Mouse (Mus musculus) adrenal gland, postnatal 4 days (tissue): ENCODE results near the gene Hist2h2ac. TPM values are rescaled to one million over a fixed set of nuclear protein-coding genes. Genes with fewer than 3 reads are reported as not detected.
"Not testable (repeated sequence)": the region's sequence is repeated elsewhere in the genome, so short reads cannot be mapped to it uniquely, and the experiment has no call there.

ENCODE experiments used
- DNase-seq, 2 experiments: peaks; one replicate each; pipeline ENCODE4 v3.0.0; 2021 to 2022; ENCODE audit warnings: low spot score in 2 of 2, mixed read lengths in 2 of 2
- microRNA-seq: library from miRNA; unstranded; fragments of <30 nt; microRNA quantifications from one replicate; pipeline ENCODE4 v1.2.0, GENCODE M21; 2021
- total RNA-seq, 2 experiments: library from RNA; stranded (reverse); gene quantifications; 2 replicates each; pipeline ENCODE4 v1.2.3; 2021

Hist2h2ac gene
- total RNA-seq, 2 experiments from 2014 or later: 211 to 243 TPM

DNA sequence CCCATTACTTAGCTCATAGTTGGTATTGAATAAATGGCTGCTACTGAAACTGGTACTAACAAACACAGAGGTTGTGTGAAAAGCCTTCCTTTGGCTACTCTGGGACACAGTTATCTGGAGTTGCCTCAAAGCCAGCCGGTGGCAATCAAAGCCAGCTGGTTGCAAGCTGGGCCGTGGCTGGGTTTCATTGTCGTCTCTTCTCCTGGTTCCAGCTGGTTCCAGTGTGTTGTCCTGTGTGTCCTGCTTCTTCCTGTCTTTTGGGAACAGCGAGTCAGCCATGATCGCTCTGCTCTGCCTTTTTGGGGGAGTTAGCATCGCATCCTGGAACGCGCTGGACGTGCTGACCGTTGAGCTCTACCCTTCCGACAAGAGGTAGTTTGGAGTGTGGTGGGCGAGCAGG is 27.7 kb downstream of the Hist2h2ac start:
- no peak for DNase-seq

DNA sequence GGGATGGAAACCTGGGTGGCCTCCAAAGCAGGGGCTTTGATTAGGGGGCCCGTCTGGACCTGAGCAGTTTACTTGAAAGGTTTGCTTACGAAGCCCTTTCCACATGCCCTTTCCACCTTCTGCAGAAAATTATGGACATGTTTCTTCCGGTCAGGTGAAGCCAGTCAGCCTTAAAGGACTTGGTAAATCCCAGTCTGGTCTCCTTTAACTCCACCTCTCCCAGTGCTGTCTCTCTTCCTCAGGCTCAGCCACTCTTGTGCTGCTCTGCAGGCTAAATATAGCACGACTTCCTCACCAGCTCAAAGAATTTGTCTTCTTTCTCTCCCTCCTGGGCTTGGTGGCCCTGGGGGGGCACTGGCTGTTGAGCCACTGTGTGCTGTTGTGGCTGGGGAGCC is 38.3 kb downstream of the Hist2h2ac start:
- no peak for DNase-seq

DNA sequence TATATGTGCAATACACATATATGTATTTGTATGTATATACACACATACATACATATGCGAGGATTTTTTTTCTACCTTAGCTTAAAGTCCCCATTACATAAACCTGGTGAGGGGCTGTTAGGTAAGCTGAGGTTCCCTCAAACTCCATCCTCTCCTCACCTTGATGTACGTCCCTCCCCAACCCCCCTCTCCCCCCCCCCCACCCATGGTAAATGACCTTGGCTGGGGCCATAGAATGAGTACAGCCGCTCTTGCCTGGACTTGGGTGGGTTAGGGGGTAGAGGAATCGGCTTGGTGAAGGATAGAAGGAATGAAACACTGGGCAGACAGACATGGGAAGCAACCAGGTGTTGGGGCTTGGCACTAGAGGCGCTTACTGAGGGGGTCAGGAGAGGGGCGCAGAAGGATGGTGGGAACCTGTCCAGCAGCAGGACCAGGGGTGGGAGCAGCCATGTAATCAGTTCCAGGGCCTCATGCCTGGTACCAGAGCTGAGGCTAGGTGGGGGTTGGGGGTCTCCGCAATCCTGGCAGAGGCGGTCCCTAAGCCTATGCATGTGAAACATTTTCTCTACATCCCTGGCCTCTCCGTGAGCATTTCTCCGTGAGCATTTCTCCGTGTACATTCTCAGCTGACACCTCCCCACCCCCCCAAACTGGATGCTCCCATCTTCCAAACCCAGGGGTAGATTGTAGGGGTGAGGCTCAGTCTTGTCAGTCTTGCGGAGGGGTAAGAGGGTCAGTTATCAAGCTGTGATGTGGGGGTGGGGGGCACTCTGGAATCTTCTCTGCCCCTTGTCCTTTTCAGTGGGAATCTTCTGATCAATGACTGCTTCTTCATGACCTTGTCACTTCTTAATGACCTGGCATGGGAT is 38.9 kb downstream of the Hist2h2ac start:
- DNase-seq: no peak

DNA sequence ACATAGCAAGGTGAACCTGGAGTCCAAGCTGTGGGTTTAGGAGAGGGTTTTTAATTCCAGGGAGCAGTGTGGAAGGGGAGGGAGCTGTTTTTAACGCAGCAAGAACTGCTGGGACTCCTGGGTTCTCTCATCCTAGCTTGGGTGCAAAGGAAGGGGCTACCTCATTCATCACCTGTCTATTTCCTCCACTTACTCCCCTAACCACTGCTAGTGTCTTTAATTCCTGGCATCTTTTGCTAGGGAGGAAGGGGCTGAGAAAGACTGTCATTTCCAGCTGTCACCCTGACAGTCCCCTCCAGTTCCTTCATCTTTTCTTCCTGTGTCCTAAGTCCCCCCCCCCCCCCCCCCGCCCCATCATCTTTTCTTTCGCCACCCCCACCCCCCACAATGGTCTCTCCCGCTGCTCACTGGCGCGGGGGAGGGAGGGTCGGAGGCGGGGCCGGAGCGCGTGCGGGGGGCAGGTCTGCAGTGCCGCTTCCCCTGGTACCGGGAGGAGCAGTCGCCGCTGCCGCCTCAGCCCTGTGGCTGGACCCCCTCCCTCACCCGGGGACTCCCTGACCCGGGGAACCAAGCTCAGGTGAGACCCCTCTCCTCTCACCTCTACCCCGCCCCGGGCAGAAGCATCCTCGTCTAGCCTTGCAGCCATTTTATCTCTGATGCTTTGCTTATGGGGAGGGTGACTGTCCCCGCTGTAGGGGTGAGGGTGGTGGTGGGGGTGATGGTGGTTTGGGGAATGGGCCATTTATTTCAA is 39.8 kb downstream of the Hist2h2ac start, which contains the start of gene Sv2a:
Gene Sv2a, plus strand, starts transcription at position 425 of the 751 bp plus-strand sequence.
- no peak for DNase-seq

DNA sequence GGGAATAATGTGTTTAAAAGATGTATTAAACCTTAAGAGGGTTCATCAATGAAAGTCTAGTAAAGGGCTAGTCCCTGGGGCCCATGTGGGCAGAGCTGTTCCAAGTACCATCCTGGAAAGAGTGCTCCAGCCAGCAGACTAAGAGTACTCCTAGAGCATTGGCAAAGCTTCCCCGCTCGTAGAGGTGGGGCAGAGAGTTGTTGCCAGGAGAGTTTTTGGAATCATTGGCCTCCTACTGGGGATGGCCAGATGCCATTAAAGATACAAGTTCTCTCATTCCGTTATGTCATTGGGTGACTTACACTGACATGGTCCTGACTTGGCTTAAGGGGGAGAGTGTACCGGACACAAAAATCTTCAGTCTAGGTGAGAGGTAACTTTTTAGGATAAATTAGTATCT is 41.1 kb downstream of the Hist2h2ac start:
- no peak for DNase-seq

DNA sequence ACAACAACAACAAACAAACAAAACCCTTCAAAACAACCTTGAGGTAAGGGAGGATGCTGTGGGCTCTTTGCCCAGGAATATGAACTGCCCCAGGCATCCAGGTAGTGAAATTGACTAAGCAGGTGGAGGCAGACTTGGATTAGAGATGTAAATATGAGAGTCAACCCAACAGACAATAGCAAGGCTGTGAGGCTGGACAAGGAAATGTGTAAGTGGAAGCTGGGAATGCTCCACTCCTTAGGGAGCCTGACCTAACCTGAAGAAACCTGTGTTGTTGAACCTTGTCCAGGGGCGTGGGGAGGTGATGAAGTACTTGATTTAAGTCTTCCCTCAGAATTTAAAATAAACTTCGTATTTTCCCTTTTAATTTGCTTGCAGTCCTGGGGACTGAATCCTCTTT is 41.8 kb downstream of the Hist2h2ac start:
- DNase-seq: no peak

DNA sequence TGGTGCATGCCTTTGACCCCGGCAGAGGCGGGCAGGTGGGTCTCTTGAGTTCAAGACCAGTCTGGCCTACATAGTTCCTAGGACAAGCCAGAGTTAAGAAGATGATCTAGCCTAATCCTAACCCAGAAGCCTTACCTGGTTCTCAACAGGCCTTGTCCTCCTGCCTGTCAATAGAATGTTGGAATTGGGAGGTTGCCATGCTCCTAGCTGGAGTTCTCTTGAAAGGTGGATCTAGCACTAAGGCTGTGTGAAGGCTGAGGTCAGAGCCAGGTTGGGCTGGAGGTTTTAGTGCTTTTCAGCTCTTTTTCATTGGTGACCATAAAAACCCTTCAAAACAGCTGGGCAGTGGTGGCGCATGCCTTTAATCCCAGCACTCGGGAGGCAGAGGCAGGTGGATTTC is 42.3 kb downstream of the Hist2h2ac start:
- no peak for DNase-seq

DNA sequence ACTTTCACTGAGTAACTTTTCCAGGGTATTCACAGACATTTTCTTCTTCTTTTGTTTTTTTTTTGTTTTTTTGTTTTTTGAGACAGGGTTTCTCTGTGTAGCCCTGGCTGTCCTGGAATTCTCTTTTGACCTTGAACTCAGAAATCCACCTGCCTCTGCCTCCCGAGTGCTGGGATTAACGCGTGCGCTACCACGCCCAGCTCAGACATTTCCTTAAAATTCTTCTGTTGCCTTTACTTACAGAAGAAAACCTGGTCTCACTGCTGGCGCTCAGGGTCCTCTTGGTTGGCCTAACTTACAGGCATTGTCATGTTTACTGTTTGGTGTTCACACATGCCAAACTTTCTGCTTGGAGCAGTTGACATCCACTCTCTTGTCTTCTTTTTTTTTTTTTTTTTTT is 45.4 kb downstream of the Hist2h2ac start:
- no peak for DNase-seq

DNA sequence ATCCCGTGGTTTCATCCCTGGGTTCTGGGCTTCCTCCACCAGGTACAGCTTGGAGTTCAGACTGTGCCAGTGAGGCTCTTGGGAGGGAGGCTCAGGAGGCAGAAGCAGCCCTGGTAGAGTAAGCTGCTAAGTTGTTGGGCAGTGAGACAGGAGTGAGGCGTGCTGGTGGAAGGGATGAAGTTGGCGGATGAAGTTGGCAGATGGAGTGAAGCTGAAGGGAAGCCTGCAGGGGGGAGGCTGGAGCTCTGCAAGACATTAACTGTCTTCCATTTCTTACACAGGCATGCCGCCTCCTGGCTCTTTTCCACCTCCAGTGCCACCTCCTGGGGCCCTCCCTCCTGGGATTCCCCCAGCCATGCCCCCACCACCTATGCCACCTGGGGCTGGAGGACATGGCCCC is 46.6 kb downstream of the Hist2h2ac start:
- not testable (repeated sequence) for DNase-seq

DNA sequence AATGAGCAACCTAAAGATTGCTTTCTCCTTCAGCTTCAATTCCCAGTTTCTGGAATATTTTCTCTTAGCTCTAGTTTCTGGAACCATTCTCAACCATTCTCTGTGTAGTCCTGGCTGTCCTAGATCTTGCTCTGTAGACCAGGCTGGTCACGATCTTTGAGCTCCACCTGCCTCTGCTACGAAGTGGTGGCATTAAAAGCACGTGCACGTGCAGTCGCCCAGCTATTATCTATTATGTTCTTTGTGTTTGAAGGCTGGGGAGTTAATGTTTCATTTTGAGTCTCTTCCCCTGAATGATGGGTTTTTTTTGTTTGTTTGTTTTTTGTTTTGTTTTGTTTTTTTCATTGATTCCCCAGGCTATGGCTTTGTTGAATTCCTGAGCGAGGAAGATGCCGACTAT is 47.5 kb downstream of the Hist2h2ac start:
- DNase-seq: no peak

DNA sequence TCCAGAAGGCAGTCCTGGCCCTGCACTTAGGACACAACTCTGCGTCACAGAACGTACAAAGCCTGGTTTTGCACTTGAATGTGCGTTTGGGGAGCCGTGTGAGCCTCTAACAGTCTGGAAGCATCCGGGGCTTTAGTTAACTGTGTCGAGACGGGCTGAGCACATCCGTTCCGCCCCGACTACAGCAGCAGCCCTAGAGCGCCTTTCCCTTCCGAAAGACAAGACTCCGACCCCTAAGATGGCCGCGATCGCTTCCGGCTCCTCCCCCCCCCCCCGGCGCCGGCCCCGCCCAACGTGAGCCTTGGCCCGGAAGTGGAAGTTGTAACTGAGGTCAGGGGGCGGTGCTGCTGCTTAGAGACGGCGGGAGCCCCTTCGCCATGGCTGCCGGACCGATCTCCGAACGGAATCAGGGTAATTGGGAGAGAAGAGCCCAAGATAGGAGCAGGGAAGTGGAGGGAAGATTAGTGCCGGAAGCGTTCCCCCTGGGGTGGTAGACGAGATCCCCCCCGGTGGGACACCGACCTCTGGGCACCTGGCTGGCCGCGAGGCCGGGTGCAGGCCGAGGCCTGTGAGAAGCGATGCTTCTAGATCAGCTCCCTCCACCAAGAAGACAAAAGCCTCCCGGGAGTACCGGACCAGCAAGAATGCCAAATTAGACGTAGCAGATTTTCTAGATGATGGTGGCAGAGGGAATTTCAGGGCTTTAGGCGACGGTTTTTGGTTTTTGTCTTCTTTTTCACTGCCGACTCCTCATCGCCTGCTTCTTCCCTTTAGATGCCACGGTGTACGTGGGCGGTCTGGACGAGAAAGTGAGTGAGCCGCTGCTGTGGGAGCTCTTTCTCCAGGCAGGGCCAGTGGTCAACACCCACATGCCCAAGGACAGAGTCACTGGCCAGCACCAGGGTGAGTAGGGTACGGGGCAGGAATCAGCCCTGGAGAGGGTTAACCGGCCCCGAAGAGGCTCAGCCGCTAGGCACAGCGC is 48.2 kb downstream of the Hist2h2ac start, which contains the start of gene Sf3b4:
Gene Sf3b4, plus strand, starts transcription at position 136 of the 982 bp plus-strand sequence.
- peak; percentile 66 to 76 for DNase-seq

DNA sequence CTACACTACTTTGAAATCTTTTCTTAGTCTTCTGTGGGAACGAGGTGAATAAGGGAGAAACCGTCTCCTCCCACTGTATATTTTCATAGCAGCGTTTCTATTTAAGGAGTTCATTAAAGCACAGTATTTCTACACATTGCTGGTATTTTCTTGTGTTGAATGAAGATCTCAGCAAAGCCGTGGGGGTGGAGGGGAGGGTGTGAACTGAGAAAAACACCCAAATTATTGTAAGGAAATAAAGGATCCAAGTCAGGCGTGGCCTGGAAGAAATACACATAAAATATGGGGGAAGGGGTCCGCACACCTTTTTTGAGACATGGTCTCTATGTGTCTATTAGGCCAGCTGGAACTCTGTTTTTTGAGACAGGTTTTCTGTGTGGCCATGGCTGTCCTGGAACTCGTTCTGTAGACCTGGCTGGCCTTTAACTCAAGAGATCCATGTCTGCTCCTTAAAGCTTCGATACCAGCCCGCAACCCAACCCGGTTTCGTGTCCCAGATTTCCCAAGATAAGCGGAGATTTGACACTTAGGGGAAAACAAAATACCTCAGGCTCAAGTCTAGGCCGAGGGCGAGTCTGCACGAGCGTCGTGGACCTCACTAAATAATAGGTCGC is 49.0 kb downstream of the Hist2h2ac start:
- no peak for DNase-seq

DNA sequence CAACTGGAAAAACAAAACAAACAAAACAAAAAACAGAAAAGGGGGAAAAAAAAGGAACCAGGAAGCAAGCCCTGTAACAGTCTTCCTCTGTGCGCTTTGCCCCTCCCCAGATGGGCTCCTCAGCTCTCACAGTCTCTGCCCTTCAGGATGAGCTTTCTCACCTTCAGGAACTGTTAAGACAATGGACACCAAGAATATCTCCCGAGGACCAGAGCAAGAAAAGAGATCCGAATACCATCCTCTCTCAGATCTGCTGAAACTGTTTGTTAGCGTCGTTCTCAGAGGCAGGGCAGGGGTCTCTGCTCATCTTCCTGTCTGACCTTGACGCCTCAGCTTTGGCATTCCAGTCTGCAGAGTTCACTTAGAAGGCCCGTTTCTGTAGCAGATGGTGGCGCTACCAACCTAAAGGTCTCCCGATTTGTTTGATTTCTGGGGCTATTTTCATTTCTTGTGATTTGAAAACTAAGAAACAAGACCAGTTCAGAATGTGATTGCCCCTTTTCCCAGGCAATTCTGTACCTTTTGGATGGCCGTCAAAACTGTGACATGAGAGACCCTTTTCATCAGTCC is 49.6 kb downstream of the Hist2h2ac start:
- no peak for DNase-seq

Small RNAs within 50 kb of the gene (microRNA-seq; reads per million reads assigned to microRNA genes)
- gene Gm44492 (not detected), gene Gm47311 (not detected), gene Gm47313 (not detected)

Other genes with a start within 250 kb of the Hist2h2ac start
- gene Plekho1, start 224.9 kb downstream of the Hist2h2ac start, total RNA-seq: 10 to 100 TPM; 38.5 to 41.6 TPM
- 10 to 100 TPM; 32.9 to 39.4 TPM for gene Vps45, start 162.4 kb downstream of the Hist2h2ac start, total RNA-seq
- 10 to 100 TPM; 35.4 to 43.6 TPM for gene Otud7b, start 116.4 kb downstream of the Hist2h2ac start, total RNA-seq
- gene Mtmr11, start 58.9 kb downstream of the Hist2h2ac start, total RNA-seq: 10 to 100 TPM; 15.0 to 22.2 TPM
- 10 to 100 TPM; 68.9 to 76.8 TPM for gene Sf3b4, start 48.5 kb downstream of the Hist2h2ac start, total RNA-seq
- 10 to 100 TPM; 18.1 to 24.7 TPM for gene Sv2a, start 39.7 kb downstream of the Hist2h2ac start, total RNA-seq
- 10 to 100 TPM; 30.6 to 33.1 TPM for gene Bola1, start 1.2 kb downstream of the Hist2h2ac start, total RNA-seq
- 10 to 100 TPM; 27.8 to 28.5 TPM for gene Hist2h2ab, start 1.0 kb downstream of the Hist2h2ac start, total RNA-seq
- gene Hist2h2be, start 239 bp upstream of the Hist2h2ac start, total RNA-seq: 10 to 100 TPM; 12.4 to 13.7 TPM
- 100 to 1,000 TPM; 197 to 262 TPM for gene Hist2h3c2, start 18.2 kb upstream of the Hist2h2ac start, total RNA-seq
- gene Hist2h2aa2, start 19.4 kb upstream of the Hist2h2ac start, total RNA-seq: 1,000 to 10,000 TPM; 1,421 to 1,566 TPM
- gene Hist2h2aa1, start 24.6 kb upstream of the Hist2h2ac start, total RNA-seq: 10 to 100 TPM; 34.3 to 35.1 TPM
- gene Hist2h3c1, start 25.8 kb upstream of the Hist2h2ac start, total RNA-seq: 1 to 10 TPM in 1 of 2 experiments, under 1 TPM in 1; 0.98 to 1.6 TPM
- 100 to 1,000 TPM in 1 of 2 experiments, 10 to 100 TPM in 1; 97.3 to 110 TPM for gene Hist2h4, start 42.4 kb upstream of the Hist2h2ac start, total RNA-seq
- gene Hist2h3b, start 47.8 kb upstream of the Hist2h2ac start, total RNA-seq: 1,000 to 10,000 TPM in 1 of 2 experiments, 100 to 1,000 TPM in 1; 924 to 1,090 TPM
- gene Hist2h2bb, start 48.9 kb upstream of the Hist2h2ac start, total RNA-seq: 100 to 1,000 TPM; 801 to 997 TPM
- 1 to 10 TPM; 1.1 to 1.8 TPM for gene Fcgr1, start 73.1 kb upstream of the Hist2h2ac start, total RNA-seq
- gene BC107364, start 231.4 kb upstream of the Hist2h2ac start, total RNA-seq: not detected